Mouse (Mus musculus) ovary, postnatal 36 days (tissue): Measurements from ENCODE around the gene Arhgap27.
"Not testable (repeated sequence)": the region's sequence is repeated elsewhere in the genome, so short reads cannot be mapped to it uniquely, and the experiment has no call there.

ENCODE experiments used
- DNase-seq: peaks from one replicate; pipeline ENCODE4 v3.0.0; 2022; ENCODE audit warnings: low spot score, mixed read lengths

Arhgap27 gene

GRCm38 (mm10) chr11:103292890-103293287 lies 70.6 kb downstream of the Arhgap27 start:
- no peak for DNase-seq

- DNase-seq = no peak
Observed at GRCm38 (mm10) chr11:103292152-103292889, 71.2 kb downstream of the Arhgap27 start.

- DNase-seq = not testable (repeated sequence)
Observed at GRCm38 (mm10) chr11:103290841-103291240, 72.7 kb downstream of the Arhgap27 start.

GRCm38 (mm10) chr11:103288291-103288963 lies 75.1 kb downstream of the Arhgap27 start:
- no peak for DNase-seq

- no peak for DNase-seq
Observed at GRCm38 (mm10) chr11:103286910-103287309, 76.6 kb downstream of the Arhgap27 start.

GRCm38 (mm10) chr11:103285951-103286350 lies 77.5 kb downstream of the Arhgap27 start:
- DNase-seq = peak; percentile 54

- DNase-seq = no peak
Observed at GRCm38 (mm10) chr11:103285276-103285675, 78.2 kb downstream of the Arhgap27 start.

GRCm38 (mm10) chr11:103281784-103282183 lies 81.7 kb downstream of the Arhgap27 start:
- no peak for DNase-seq
